Mouse (Mus musculus) lung, adult 18-20 months (tissue): ENCODE measurements around the gene Gpha2.

Source experiments
- DNase-seq, 2 experiments: peaks; one replicate each; pipeline ENCODE4 v3.0.0; 2022; ENCODE audit warnings: mixed read lengths in 2 of 2

Gpha2 gene

GRCm38 (mm10) chr19:6273998-6274608 lies 47.9 kb downstream of the Gpha2 start:
- DNase-seq, result peak in 1 of 2 experiments; percentile 40

- peak; percentile 62 to 73 for DNase-seq
These were observed 49.7 kb downstream of the Gpha2 start for GRCm38 (mm10) chr19:6275740-6276389.

GRCm38 (mm10) chr19:6276426-6277421 lies 50.5 kb downstream of the Gpha2 start, which contains the start of gene Ehd1:
Gene Ehd1, plus strand, starts transcription at chr19:6276725.
- peak; percentile 98 to 99 for DNase-seq
